Mouse (Mus musculus) brain, adult 2 months (tissue): ENCODE data around the gene 4632433K11Rik.
"Not testable (repeated sequence)": the region's sequence is repeated elsewhere in the genome, so short reads cannot be mapped to it uniquely, and the experiment has no call there.

Source experiments
- DNase-seq: peaks from one replicate; pipeline ENCODE4 v3.0.0; 2011; ENCODE audit warnings: low read depth, low spot score

4632433K11Rik gene

DNA sequence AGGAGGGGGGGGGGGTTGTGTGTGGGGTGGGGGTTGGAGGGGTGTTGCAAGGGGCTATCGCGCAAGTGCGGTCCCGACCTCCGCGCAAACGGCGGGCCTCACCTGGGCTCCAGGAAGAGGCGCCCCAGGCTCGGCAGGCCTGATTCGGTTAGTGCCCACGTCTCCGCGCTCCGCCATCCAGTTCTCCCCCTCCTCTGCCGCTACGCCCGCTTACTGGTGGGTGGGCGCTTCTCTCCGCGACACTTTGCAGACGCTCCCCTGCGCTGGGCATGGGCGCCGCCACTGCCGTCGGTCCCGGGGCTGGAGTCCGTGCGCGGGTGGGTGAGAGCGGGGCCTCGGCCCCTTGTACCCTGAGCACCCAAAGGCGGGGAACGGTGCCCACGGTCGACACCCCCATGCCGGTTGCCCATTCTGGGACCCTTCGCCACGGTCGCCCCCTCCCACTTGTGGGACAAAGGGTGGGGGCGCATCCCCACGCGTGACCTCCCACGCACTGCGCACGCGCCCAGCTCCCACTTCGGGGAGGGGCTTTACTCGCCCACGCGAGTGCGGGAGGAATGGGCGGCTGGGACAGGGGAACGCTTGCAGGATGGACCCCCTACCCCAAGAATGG lies 22.8 kb downstream of the 4632433K11Rik start:
- peak; percentile 74 for DNase-seq

- no peak for DNase-seq
These were observed 23.5 kb downstream of the 4632433K11Rik start for GRCm38 (mm10) chr7:5057381-5057780.

DNA sequence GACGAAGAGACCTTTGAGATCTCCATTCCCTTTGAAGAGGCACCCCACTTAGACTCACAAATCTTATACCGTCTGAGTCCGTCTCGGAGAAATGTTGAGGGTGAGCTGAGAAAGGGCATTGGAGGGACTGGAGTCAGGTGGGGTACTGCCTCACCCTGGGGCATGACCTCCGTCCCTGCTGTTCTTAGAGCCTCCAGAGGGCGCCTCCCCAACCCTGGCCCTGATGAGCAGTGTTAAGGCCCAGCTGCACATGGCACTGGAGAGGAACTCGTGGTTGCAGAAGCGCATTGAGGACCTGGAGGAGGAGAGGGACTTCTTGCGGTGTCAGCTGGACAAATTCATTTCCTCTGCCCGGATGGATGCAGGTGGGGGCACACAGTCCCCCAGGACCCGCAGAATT lies 23.9 kb downstream of the 4632433K11Rik start:
- peak; percentile 61 for DNase-seq

DNA sequence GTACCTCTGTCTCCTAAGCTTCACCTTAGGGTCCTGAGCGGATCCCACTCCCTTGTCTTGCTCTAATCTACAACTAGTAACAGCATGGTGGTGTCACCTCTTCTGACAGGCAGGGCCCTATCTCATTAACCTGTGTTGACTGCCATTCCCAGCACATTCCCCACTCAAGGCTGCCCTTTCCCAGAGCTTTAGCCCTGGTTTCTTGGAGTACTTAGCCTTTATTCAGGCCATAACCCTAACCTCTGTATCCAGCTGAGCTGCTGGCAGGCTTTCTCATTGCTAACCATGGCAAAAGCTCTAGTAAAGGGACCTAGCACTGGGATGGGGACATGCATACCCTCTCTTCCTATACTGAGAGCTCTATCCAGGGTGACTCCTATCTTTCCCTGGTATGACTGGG lies 24.7 kb downstream of the 4632433K11Rik start:
- DNase-seq: no peak

GRCm38 (mm10) chr7:5059421-5059820 lies 25.5 kb downstream of the 4632433K11Rik start:
- no peak for DNase-seq

GRCm38 (mm10) chr7:5060239-5060731 lies 26.4 kb downstream of the 4632433K11Rik start:
- peak; percentile 95 for DNase-seq

- peak; percentile 99 for DNase-seq
These were observed 27.2 kb downstream of the 4632433K11Rik start for GRCm38 (mm10) chr7:5060944-5061773.

- DNase-seq: peak; percentile 97
These were observed 27.9 kb downstream of the 4632433K11Rik start, which contains the start of gene U2af2 for GRCm38 (mm10) chr7:5061774-5062359. TSS of gene U2af2 (plus strand) at chr7:5062143.

GRCm38 (mm10) chr7:5062360-5063001 lies 28.6 kb downstream of the 4632433K11Rik start:
- peak; percentile 89 for DNase-seq

GRCm38 (mm10) chr7:5064886-5065285 lies 31.0 kb downstream of the 4632433K11Rik start:
- no peak for DNase-seq

DNA sequence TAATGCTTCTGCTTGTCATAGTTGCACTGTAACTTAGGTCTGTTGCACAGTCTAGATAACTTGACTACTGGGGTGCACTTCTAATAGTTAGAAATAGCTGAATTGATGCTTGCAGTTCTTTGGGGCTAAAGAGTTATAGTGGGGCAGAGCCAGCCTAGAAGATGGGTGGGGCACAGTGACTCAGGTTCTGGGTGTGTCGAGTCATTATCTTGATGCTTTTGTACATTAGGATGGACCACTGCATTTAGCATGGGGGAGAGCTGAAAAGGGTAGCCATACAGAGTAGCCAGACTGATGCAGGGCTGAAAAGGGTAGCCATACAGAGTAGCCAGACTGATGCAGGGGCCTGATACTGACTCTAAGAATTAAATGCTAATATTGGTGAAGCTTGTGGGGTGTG lies 39.7 kb downstream of the 4632433K11Rik start:
- DNase-seq: no peak

DNA sequence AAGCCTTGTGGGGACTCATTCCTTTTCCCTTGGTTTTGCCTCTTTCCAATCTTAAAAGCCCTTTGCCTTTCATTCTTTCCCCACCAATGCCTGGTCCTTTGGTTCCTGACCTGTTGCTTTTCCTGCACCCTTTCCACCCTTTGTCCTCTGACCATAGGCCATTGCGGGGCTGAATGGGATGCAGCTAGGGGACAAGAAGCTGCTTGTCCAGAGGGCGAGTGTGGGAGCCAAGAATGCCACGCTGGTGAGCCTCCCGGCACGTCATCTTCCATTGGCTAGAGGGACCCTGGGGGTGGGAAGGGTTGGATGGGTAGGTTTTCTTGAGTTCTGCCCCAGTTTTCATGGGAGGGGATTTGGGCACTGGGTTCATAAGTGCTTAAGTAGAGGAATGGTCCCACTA lies 41.1 kb downstream of the 4632433K11Rik start:
- DNase-seq: no peak

- no peak for DNase-seq
These were observed 43.0 kb downstream of the 4632433K11Rik start for GRCm38 (mm10) chr7:5076931-5077330.

DNA sequence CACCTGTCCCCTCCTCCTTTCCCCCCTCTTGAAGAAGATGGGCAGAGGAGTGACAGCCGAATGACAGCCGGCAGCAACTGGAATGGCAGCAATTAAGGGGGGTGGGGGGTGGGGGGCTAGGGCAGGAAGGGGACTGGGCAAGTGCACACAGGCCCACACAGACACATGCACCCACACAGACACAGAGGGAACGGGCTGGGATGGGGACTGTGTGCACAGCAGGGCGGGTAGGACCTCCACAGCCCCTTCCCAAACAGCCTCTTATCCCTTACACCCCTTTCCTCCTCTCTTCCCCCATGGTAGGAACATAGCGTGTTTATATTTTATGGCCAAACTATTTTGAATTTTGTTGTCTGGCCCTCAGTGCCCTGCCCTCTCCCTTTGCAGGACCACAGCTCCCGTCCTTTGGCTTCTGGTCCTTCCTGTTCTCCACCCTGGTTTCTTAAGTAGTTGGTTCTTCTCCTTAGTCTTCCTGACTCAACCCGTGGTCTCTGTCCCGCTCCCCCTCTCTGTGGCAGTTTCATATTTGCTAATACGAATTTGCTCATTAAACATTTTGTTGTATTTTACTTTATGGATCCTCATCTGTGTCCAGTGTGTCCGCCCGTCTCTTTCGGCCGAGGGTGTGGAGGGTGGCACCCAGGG lies 45.6 kb downstream of the 4632433K11Rik start:
- not testable (repeated sequence) for DNase-seq

GRCm38 (mm10) chr7:5080010-5080751 lies 46.3 kb downstream of the 4632433K11Rik start, which contains the start of gene Epn1:
TSS of gene Epn1 (plus strand) at chr7:5080235.
- peak; percentile 99 for DNase-seq

- DNase-seq: no peak
These were observed 46.9 kb downstream of the 4632433K11Rik start for GRCm38 (mm10) chr7:5080815-5081214.

GRCm38 (mm10) chr7:5081241-5081640 lies 47.3 kb downstream of the 4632433K11Rik start:
- DNase-seq: no peak

- no peak for DNase-seq
These were observed 48.0 kb downstream of the 4632433K11Rik start for GRCm38 (mm10) chr7:5081939-5082338.

DNA sequence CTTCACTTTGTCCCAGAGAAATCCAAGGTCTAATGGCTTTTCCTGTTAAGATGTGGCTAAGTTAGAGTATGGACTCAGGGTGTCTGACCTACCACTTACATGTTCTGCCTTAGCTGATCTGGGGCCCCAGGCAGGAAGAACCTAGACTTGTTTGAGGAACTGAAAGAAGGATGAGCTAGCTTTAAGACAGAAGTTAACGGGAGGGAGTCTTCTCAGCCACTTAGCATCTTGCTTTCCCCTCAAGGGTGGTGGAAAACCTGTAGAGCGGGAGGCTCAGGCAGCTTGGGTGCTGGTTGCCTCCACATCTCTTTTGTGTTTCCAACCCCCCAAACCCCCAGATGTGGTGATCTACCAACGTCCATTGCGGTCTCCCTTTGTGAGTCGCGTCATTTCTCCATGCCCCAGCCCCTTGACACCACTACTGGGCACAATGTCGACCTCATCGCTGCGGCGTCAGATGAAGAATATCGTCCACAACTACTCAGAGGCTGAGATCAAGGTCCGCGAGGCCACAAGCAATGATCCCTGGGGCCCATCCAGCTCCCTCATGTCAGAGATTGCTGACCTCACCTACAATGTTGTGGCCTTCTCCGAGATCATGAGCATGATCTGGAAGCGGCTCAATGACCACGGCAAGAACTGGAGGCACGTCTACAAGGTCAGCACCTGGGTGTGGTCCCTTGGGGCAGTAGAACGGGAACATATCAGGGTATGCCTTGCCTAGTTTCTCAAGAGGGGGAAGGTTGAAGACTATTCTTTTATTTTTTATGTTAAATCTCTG lies 49.6 kb downstream of the 4632433K11Rik start:
- no peak for DNase-seq
